Mouse (Mus musculus) E14TG2a.4 (cell line): ENCODE data around the gene Ppm1h.

Experiments
- CTCF ChIP-seq: conservative IDR thresholded peaks from 2 replicates; pipeline ENCODE4 v1.5.1; 2014; ENCODE audit warnings: low read length
- POU5F1 ChIP-seq: IDR thresholded peaks from 2 replicates; pipeline ENCODE4 v1.6.1; 2014; ENCODE audit warnings: low read length, borderline replicate concordance

DNA sequence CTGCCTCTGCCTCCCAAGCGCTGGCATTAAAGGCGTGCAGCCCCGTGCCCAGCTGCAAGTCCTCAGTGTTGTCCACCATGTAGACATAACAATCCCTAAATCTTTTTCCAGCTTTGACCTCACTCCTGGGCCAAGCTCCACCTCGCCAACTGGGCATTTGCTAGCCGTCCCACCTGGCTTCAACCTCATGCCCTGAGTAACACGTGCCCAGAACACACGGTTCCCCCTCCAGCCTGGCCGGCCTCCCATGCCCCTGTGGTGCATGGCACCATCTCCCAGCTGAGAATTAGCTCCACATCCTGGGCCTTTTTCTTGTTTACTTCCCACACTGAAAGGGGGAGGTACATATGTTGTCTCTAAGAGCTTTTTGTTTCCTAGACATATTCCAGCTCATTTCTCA is 163.5 kb downstream of the Ppm1h start:
- TF ChIP-seq CTCF (no peak), POU5F1 (no peak)
